Mouse (Mus musculus): Measurements from ENCODE around the gene Rps6ka2. TPM values are rescaled to one million over a fixed set of nuclear protein-coding genes. Genes with fewer than 3 reads are reported as not detected.
"Not testable (repeated sequence)": the region's sequence is repeated elsewhere in the genome, so short reads cannot be mapped to it uniquely, and the experiment has no call there.

The Rps6ka2 gene
- polyA plus RNA-seq, 1 experiment = 2.1 TPM

- TF ChIP-seq CTCF (IDR thresholded peaks at IDR 0.05; ENCODE audit: extremely low read depth, insufficient read length, insufficient replicate concordance, low read depth, low read length) (no peak), POLR2A (IDR thresholded peaks at IDR 0.05; ENCODE audit: low read depth, low read length) (no peak)
- 77% methylated on average over 8 of the region's 8 CpGs for WGBS
- H3K4me1 ChIP-seq (ENCODE audit: control insufficient read depth, insufficient read depth, insufficient read length, low read length) = no peaks in the 10 kb centered on the region
- H3K27ac ChIP-seq (ENCODE audit: insufficient read depth, low read depth, low read length) = no peak overlapping the region
- H3K36me3 ChIP-seq (ENCODE audit: control insufficient read depth, insufficient read depth, low read length) = no peaks in the 10 kb centered on the region
- no peak overlapping the region for H3K4me3 ChIP-seq (ENCODE audit: low read depth, low read length)
- H3K27me3 ChIP-seq (ENCODE audit: control insufficient read depth, insufficient read depth, low read length) = no peaks in the 10 kb centered on the region
Observed at GRCm38 (mm10) chr17:7284297-7284910, 114.5 kb downstream of the Rps6ka2 start.

GRCm38 (mm10) chr17:7285292-7285691 is 115.4 kb downstream of the Rps6ka2 start:
- Histone ChIP-seq H3K27me3 (ENCODE audit: control insufficient read depth, insufficient read depth, low read length) (no peaks in the 10 kb centered on the region), H3K4me3 (ENCODE audit: low read depth, low read length) (no peak overlapping the region), H3K4me1 (ENCODE audit: control insufficient read depth, insufficient read depth, insufficient read length, low read length) (no peaks in the 10 kb centered on the region), H3K27ac (ENCODE audit: insufficient read depth, low read depth, low read length) (no peak overlapping the region), H3K36me3 (ENCODE audit: control insufficient read depth, insufficient read depth, low read length) (no peaks in the 10 kb centered on the region)
- no peak for TF ChIP-seq POLR2A (IDR thresholded peaks at IDR 0.05; ENCODE audit: low read depth, low read length)
- TF ChIP-seq CTCF (IDR thresholded peaks at IDR 0.05; ENCODE audit: extremely low read depth, insufficient read length, insufficient replicate concordance, low read depth, low read length) = no peak
- WGBS = 81% methylated on average over 12 of the region's 12 CpGs

GRCm38 (mm10) chr17:7286422-7287050 is 116.6 kb downstream of the Rps6ka2 start:
- H3K27ac ChIP-seq (ENCODE audit: insufficient read depth, low read depth, low read length) = no peak overlapping the region
- 87% methylated on average over 12 of the region's 12 CpGs for WGBS
- H3K27me3 ChIP-seq (ENCODE audit: control insufficient read depth, insufficient read depth, low read length) = no peaks in the 10 kb centered on the region
- no peaks in the 10 kb centered on the region for H3K4me1 ChIP-seq (ENCODE audit: control insufficient read depth, insufficient read depth, insufficient read length, low read length)
- no peaks in the 10 kb centered on the region for H3K36me3 ChIP-seq (ENCODE audit: control insufficient read depth, insufficient read depth, low read length)
- TF ChIP-seq CTCF (IDR thresholded peaks at IDR 0.05; ENCODE audit: extremely low read depth, insufficient read length, insufficient replicate concordance, low read depth, low read length) (no peak), POLR2A (IDR thresholded peaks at IDR 0.05; ENCODE audit: low read depth, low read length) (no peak)
- H3K4me3 ChIP-seq (ENCODE audit: low read depth, low read length) = no peak overlapping the region

- no peak overlapping the region for H3K4me3 ChIP-seq (ENCODE audit: low read depth, low read length)
- H3K4me1 ChIP-seq (ENCODE audit: control insufficient read depth, insufficient read depth, insufficient read length, low read length) = no peaks in the 10 kb centered on the region
- 86% methylated on average over 11 of the region's 11 CpGs for WGBS
- no peaks in the 10 kb centered on the region for H3K36me3 ChIP-seq (ENCODE audit: control insufficient read depth, insufficient read depth, low read length)
- H3K27ac ChIP-seq (ENCODE audit: insufficient read depth, low read depth, low read length) = no peak overlapping the region
- H3K27me3 ChIP-seq (ENCODE audit: control insufficient read depth, insufficient read depth, low read length) = no peaks in the 10 kb centered on the region
- TF ChIP-seq POLR2A (IDR thresholded peaks at IDR 0.05; ENCODE audit: low read depth, low read length) (no peak), CTCF (IDR thresholded peaks at IDR 0.05; ENCODE audit: extremely low read depth, insufficient read length, insufficient replicate concordance, low read depth, low read length) (no peak)
Observed at GRCm38 (mm10) chr17:7292012-7292684, 122.2 kb downstream of the Rps6ka2 start.

GRCm38 (mm10) chr17:7306278-7307196 is 136.6 kb downstream of the Rps6ka2 start:
- H3K27ac ChIP-seq (ENCODE audit: insufficient read depth, low read depth, low read length); H3K27me3 ChIP-seq (ENCODE audit: control insufficient read depth, insufficient read depth, low read length); H3K4me3 ChIP-seq (ENCODE audit: low read depth, low read length); H3K4me1 ChIP-seq (ENCODE audit: control insufficient read depth, insufficient read depth, insufficient read length, low read length); H3K36me3 ChIP-seq (ENCODE audit: control insufficient read depth, insufficient read depth, low read length): not testable (repeated sequence)
- WGBS = 52% methylated on average over 8 of the region's 8 CpGs

- H3K27me3 ChIP-seq (ENCODE audit: control insufficient read depth, insufficient read depth, low read length); H3K36me3 ChIP-seq (ENCODE audit: control insufficient read depth, insufficient read depth, low read length); H3K27ac ChIP-seq (ENCODE audit: insufficient read depth, low read depth, low read length); H3K4me3 ChIP-seq (ENCODE audit: low read depth, low read length); H3K4me1 ChIP-seq (ENCODE audit: control insufficient read depth, insufficient read depth, insufficient read length, low read length): not testable (repeated sequence)
- WGBS = 70% methylated on average over 8 of the region's 8 CpGs
Observed at GRCm38 (mm10) chr17:7315693-7316382, 145.9 kb downstream of the Rps6ka2 start.

- 76% methylated on average over 6 of the region's 6 CpGs for WGBS
- H3K27ac ChIP-seq (ENCODE audit: insufficient read depth, low read depth, low read length); H3K36me3 ChIP-seq (ENCODE audit: control insufficient read depth, insufficient read depth, low read length); H3K4me1 ChIP-seq (ENCODE audit: control insufficient read depth, insufficient read depth, insufficient read length, low read length); H3K27me3 ChIP-seq (ENCODE audit: control insufficient read depth, insufficient read depth, low read length); H3K4me3 ChIP-seq (ENCODE audit: low read depth, low read length): not testable (repeated sequence)
Observed at GRCm38 (mm10) chr17:7319789-7320188, 149.9 kb downstream of the Rps6ka2 start.

- not testable (repeated sequence) for H3K4me1 ChIP-seq (ENCODE audit: control insufficient read depth, insufficient read depth, insufficient read length, low read length)
- 91% methylated on average over 5 of the region's 5 CpGs for WGBS
Observed at GRCm38 (mm10) chr17:7324346-7324745, 154.4 kb downstream of the Rps6ka2 start, which contains the start of gene Tcp10a. TSS of gene Tcp10a (plus strand) at chr17:7324646.

GRCm38 (mm10) chr17:7326415-7326814 is 156.5 kb downstream of the Rps6ka2 start:
- H3K27ac ChIP-seq (ENCODE audit: insufficient read depth, low read depth, low read length); H3K4me3 ChIP-seq (ENCODE audit: low read depth, low read length); H3K36me3 ChIP-seq (ENCODE audit: control insufficient read depth, insufficient read depth, low read length); H3K27me3 ChIP-seq (ENCODE audit: control insufficient read depth, insufficient read depth, low read length); H3K4me1 ChIP-seq (ENCODE audit: control insufficient read depth, insufficient read depth, insufficient read length, low read length): not testable (repeated sequence)
- WGBS = 44% methylated on average over 7 of the region's 8 CpGs

More at GRCm38 (mm10) chr17:7324346-7324745, 154.4 kb downstream of the Rps6ka2 start, which contains the start of gene Tcp10a:
- H3K27ac ChIP-seq (ENCODE audit: insufficient read depth, low read depth, low read length); H3K27me3 ChIP-seq (ENCODE audit: control insufficient read depth, insufficient read depth, low read length); H3K4me3 ChIP-seq (ENCODE audit: low read depth, low read length); H3K36me3 ChIP-seq (ENCODE audit: control insufficient read depth, insufficient read depth, low read length): not testable (repeated sequence)

Data from small intestine, adult 2 months (tissue).